Mouse (Mus musculus) spleen, postnatal 14 days (tissue): ENCODE results near the gene Ttll7.

Experiments
- DNase-seq, 2 experiments: peaks; one replicate each; pipeline ENCODE4 v3.0.0; 2021 to 2022; ENCODE audit warnings: low spot score in 2 of 2

Ttll7 gene

GRCm38 (mm10) chr3:146913107-146913506 is 60.9 kb downstream of the Ttll7 start:
- DNase-seq: no peak

- peak; percentile 27 to 65 for DNase-seq
Measured at GRCm38 (mm10) chr3:146914798-146915197, 62.6 kb downstream of the Ttll7 start.

GRCm38 (mm10) chr3:146917891-146918290 is 65.7 kb downstream of the Ttll7 start:
- no peak for DNase-seq

GRCm38 (mm10) chr3:146918323-146918722 is 66.2 kb downstream of the Ttll7 start:
- no peak for DNase-seq

- DNase-seq: no peak
Measured at GRCm38 (mm10) chr3:146927311-146928015, 75.3 kb downstream of the Ttll7 start.

GRCm38 (mm10) chr3:146928141-146928540 is 76.0 kb downstream of the Ttll7 start:
- DNase-seq: no peak

GRCm38 (mm10) chr3:146929011-146929410 is 76.8 kb downstream of the Ttll7 start:
- DNase-seq: no peak

GRCm38 (mm10) chr3:146931190-146931589 is 79.0 kb downstream of the Ttll7 start:
- DNase-seq: no peak

GRCm38 (mm10) chr3:146932506-146932905 is 80.3 kb downstream of the Ttll7 start:
- no peak for DNase-seq

GRCm38 (mm10) chr3:146936888-146937287 is 84.7 kb downstream of the Ttll7 start:
- no peak for DNase-seq

GRCm38 (mm10) chr3:146939391-146940250 is 87.5 kb downstream of the Ttll7 start:
- no peak for DNase-seq

GRCm38 (mm10) chr3:146943101-146943500 is 90.9 kb downstream of the Ttll7 start:
- no peak for DNase-seq

- no peak for DNase-seq
Measured at GRCm38 (mm10) chr3:146945342-146945741, 93.2 kb downstream of the Ttll7 start.

GRCm38 (mm10) chr3:146945887-146946286 is 93.7 kb downstream of the Ttll7 start:
- DNase-seq: peak in 1 of 2 experiments; percentile 17

GRCm38 (mm10) chr3:146946641-146947040 is 94.5 kb downstream of the Ttll7 start:
- no peak for DNase-seq

- no peak for DNase-seq
Measured at GRCm38 (mm10) chr3:146956792-146957191, 104.6 kb downstream of the Ttll7 start.

GRCm38 (mm10) chr3:146962838-146963237 is 110.7 kb downstream of the Ttll7 start:
- DNase-seq: no peak

GRCm38 (mm10) chr3:146964384-146964783 is 112.2 kb downstream of the Ttll7 start:
- DNase-seq: no peak

GRCm38 (mm10) chr3:146967242-146967641 is 115.1 kb downstream of the Ttll7 start:
- no peak for DNase-seq

- DNase-seq: no peak
Measured at GRCm38 (mm10) chr3:146967834-146968233, 115.7 kb downstream of the Ttll7 start.

- no peak for DNase-seq
Measured at GRCm38 (mm10) chr3:146978272-146978671, 126.1 kb downstream of the Ttll7 start.

- DNase-seq: no peak
Measured at GRCm38 (mm10) chr3:146993834-146994669, 141.9 kb downstream of the Ttll7 start.
